Mouse (Mus musculus) midbrain, embryonic 13.5 days (tissue): ENCODE data around the gene Tgfb3. TPM values are rescaled to one million over a fixed set of nuclear protein-coding genes. Genes with fewer than 3 reads are reported as not detected.
A peak's percentile ranks its signal among the peaks of the same experiment; 100 is the strongest.

Experiments
- ATAC-seq: fragments of 200-750 bp; cut with Nextera tagmentation; 2 replicates; pipeline ENCODE4 v1.8.0; 2017; ENCODE audit warnings: mild to moderate bottlenecking, moderate TSS enrichment, moderate library complexity
- H3K27ac ChIP-seq: fragments of 300-500 bp; sonication (generic); 2 replicates; pipeline ENCODE4 v1.5.1; 2015; ENCODE audit warnings: inconsistent platforms, mild to moderate bottlenecking, moderate library complexity
- H3K27me3 ChIP-seq: fragments of 300-500 bp; sonication (generic); 2 replicates; pipeline ENCODE4 v1.6.1; 2015; ENCODE audit warnings: mild to moderate bottlenecking, inconsistent platforms
- H3K36me3 ChIP-seq: fragments of 300-500 bp; sonication (generic); 2 replicates; pipeline ENCODE4 v1.6.1; 2015; ENCODE audit warnings: mild to moderate bottlenecking, inconsistent platforms
- H3K4me1 ChIP-seq: fragments of 300-500 bp; sonication (generic); replicated peaks from 2 replicates; pipeline ENCODE4 v1.6.1; 2015; ENCODE audit warnings: inconsistent platforms
- H3K4me2 ChIP-seq: fragments of 300-500 bp; sonication (generic); replicated peaks from 2 replicates; pipeline ENCODE4 v1.6.1; 2015; ENCODE audit warnings: moderate library complexity, mild to moderate bottlenecking, inconsistent platforms
- H3K4me3 ChIP-seq: fragments of 300-500 bp; sonication (generic); replicated peaks from 2 replicates; pipeline ENCODE4 v1.5.1; 2015; ENCODE audit warnings: mild to moderate bottlenecking, inconsistent platforms
- H3K9ac ChIP-seq: fragments of 300-500 bp; sonication (generic); replicated peaks from 2 replicates; pipeline ENCODE4 v1.6.1; 2015; ENCODE audit warnings: mild to moderate bottlenecking, inconsistent platforms
- H3K9me3 ChIP-seq: fragments of 300-500 bp; sonication (generic); 2 replicates; pipeline ENCODE4 v1.6.1; 2016; ENCODE audit warnings: mild to moderate bottlenecking, inconsistent platforms
- WGBS: fragments of 180-500 bp; shearing (Covaris S2); methylation state at CpG from one replicate; pipeline ENCODE4 v1.1.7; 2015; 5-methylcytosine and 5-hydroxymethylcytosine counted together
- polyA plus RNA-seq: library from polyadenylated mRNA; unstranded; fragments of >200 nt; fragmentation: Nextera tagmentation; extraction: Ambion mirVana; gene quantifications from 2 replicates; pipeline ENCODE4 v1.2.1, GENCODE M21; 2015

Tgfb3 gene
- polyA plus RNA-seq, 1 experiment from 2014 or later: 3.4 TPM

DNA sequence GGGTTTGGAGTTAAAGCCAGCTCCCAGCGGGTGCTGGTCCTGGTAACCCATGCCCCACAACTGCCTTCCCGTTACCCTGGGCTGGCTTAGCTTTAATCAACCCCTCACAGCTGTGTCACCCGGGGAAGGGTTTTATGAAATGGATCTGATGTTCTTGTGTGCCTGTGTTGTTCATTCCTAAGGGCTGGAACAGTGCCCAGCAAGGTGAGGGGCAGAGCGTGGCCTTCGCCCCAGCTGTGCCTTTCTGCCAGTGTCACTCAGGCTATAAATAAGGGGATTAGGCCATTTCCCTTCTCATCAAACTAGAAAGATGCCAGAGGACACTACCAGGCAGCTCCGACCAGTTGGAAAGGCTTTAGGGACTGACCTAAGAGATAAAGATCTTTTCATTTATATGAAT, 29.0 kb downstream of the Tgfb3 start:
- Histone ChIP-seq H3K27me3 (no peaks in the 10 kb centered on the region), H3K9me3 (no peaks in the 10 kb centered on the region), H3K9ac (no peak overlapping the region), H3K27ac (no peak overlapping the region), H3K4me3 (no peak overlapping the region), H3K36me3 (no peaks in the 10 kb centered on the region), H3K4me1 (no peaks in the 10 kb centered on the region), H3K4me2 (no peak overlapping the region)
- 57% methylated on average over 6 of the region's 6 CpGs for WGBS
- no peak for ATAC-seq

- H3K36me3 ChIP-seq: peaks cover 11% of the 10 kb centered on the region
- no peak overlapping the region for H3K4me2 ChIP-seq
- H3K9me3 ChIP-seq: peaks cover 6% of the 10 kb centered on the region; the same call in 1 of the 2 replicates
- no peak for ATAC-seq
- WGBS: 88% methylated on average over 8 of the region's 8 CpGs
- no peaks in the 10 kb centered on the region for H3K27me3 ChIP-seq
- no peak overlapping the region for H3K9ac ChIP-seq
- no peak overlapping the region for H3K27ac ChIP-seq
- no peaks in the 10 kb centered on the region for H3K4me1 ChIP-seq
- H3K4me3 ChIP-seq: no peak overlapping the region
These were observed 31.5 kb downstream of the Tgfb3 start for GRCm38 (mm10) chr12:86047376-86047775.

- ATAC-seq: no peak
- Histone ChIP-seq H3K4me1 (no peaks in the 10 kb centered on the region), H3K9me3 (peaks cover 6% of the 10 kb centered on the region; the same call in 1 of the 2 replicates), H3K27me3 (no peaks in the 10 kb centered on the region), H3K4me3 (no peak overlapping the region), H3K9ac (no peak overlapping the region), H3K4me2 (no peak overlapping the region), H3K27ac (no peak overlapping the region), H3K36me3 (peaks cover 11% of the 10 kb centered on the region)
- whole genome bisulfite sequencing: 96% methylated on average over 2 of the region's 2 CpGs
These were observed 32.1 kb downstream of the Tgfb3 start for GRCm38 (mm10) chr12:86046776-86047175.

DNA sequence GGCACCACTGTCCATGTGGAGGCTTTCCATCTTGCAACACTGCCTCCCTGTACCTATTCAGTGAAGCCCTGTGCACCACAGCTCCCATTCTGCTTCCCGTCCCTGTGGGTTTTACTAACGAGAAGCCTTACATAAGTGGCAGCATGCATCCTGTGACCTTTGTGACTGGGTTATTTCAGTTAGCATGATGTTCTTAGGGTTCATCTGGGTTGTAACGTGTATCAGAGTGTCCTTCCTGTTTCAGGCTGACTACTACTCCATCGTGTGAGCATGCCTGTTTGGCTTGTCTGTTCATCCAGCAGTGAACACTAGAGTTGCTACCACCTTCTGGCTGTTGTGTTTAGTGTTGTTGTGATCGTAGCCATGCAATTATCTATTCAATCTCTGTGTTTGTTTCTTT, 32.7 kb downstream of the Tgfb3 start:
- 84% methylated on average over 5 of the region's 5 CpGs for WGBS
- no peak overlapping the region for H3K27ac ChIP-seq
- H3K9me3 ChIP-seq: peaks cover 6% of the 10 kb centered on the region; the same call in 1 of the 2 replicates
- H3K36me3 ChIP-seq: peaks cover 11% of the 10 kb centered on the region
- H3K4me3 ChIP-seq: no peak overlapping the region
- H3K4me1 ChIP-seq: no peaks in the 10 kb centered on the region
- no peak overlapping the region for H3K9ac ChIP-seq
- H3K27me3 ChIP-seq: no peaks in the 10 kb centered on the region
- H3K4me2 ChIP-seq: no peak overlapping the region
- no peak for ATAC-seq

DNA sequence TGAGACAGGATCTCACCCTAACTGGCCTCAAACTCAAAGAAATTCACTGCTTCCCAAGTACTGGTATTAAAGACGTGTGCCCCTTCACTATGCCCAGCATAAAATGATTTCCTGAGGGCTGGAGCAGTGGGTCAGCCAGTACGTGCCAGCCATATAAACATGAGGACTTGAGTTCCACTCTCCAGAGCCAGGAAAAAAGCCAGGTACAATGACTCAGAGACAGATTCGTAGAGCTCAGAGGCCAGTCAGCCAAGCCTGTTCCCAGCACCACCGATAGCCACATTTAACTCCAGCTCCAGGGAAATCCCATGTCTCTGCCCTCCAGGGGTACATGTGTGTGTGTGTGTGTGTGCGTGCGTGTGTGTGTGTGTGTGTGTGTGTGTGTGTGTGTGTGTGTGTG, 39.1 kb downstream of the Tgfb3 start:
- Histone ChIP-seq H3K36me3 (peaks cover 11% of the 10 kb centered on the region), H3K4me3 (no peak overlapping the region), H3K4me1 (peaks cover 18% of the 10 kb centered on the region), H3K27ac (no peak overlapping the region), H3K27me3 (no peaks in the 10 kb centered on the region), H3K9ac (no peak overlapping the region), H3K4me2 (no peak overlapping the region), H3K9me3 (peaks cover 6% of the 10 kb centered on the region; the same call in 1 of the 2 replicates)
- WGBS: 84% methylated on average over 6 of the region's 6 CpGs
- ATAC-seq: no peak

DNA sequence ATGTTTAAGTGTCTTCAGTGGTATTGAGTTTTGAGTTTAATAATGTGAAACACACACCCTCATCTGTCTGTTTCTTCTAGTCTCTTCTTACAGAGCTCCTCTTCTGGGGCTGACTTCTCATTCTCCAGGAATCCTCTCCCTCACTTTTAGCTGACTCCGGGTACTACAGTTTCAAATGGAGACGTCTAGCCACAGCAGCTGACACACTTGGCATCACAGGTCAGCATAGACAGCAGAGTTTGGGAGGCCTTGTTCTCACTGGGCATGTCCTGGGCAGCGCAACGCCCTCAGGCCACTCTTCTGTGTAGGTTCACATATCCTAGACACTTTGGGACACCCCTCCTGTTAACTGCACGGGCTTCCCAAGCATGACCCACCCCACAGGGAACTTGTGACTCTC, 39.8 kb downstream of the Tgfb3 start:
- H3K4me2 ChIP-seq: no peak overlapping the region
- peaks cover 11% of the 10 kb centered on the region for H3K36me3 ChIP-seq
- 80% methylated on average over 5 of the region's 5 CpGs for WGBS
- peaks cover 18% of the 10 kb centered on the region for H3K4me1 ChIP-seq
- peaks cover 6% of the 10 kb centered on the region; the same call in 1 of the 2 replicates for H3K9me3 ChIP-seq
- H3K27ac ChIP-seq: no peak overlapping the region
- no peak overlapping the region for H3K4me3 ChIP-seq
- no peak overlapping the region for H3K9ac ChIP-seq
- H3K27me3 ChIP-seq: no peaks in the 10 kb centered on the region
- ATAC-seq: no peak

- H3K27me3 ChIP-seq: no peaks in the 10 kb centered on the region
- peak overlapping the region; percentile 53; the same call in 1 of the 2 replicates for H3K27ac ChIP-seq
- no peak overlapping the region for H3K4me2 ChIP-seq
- H3K4me3 ChIP-seq: no peak overlapping the region
- ATAC-seq: 0 out of 2 replicates have a peak, but pooled peaks have one; percentile 58
- WGBS: 30% methylated on average over 12 of the region's 12 CpGs
- H3K9ac ChIP-seq: no peak overlapping the region
- H3K4me1 ChIP-seq: peaks cover 18% of the 10 kb centered on the region
- H3K36me3 ChIP-seq: no peaks in the 10 kb centered on the region
- no peaks in the 10 kb centered on the region for H3K9me3 ChIP-seq
These were observed 41.5 kb downstream of the Tgfb3 start for GRCm38 (mm10) chr12:86037235-86037921.

DNA sequence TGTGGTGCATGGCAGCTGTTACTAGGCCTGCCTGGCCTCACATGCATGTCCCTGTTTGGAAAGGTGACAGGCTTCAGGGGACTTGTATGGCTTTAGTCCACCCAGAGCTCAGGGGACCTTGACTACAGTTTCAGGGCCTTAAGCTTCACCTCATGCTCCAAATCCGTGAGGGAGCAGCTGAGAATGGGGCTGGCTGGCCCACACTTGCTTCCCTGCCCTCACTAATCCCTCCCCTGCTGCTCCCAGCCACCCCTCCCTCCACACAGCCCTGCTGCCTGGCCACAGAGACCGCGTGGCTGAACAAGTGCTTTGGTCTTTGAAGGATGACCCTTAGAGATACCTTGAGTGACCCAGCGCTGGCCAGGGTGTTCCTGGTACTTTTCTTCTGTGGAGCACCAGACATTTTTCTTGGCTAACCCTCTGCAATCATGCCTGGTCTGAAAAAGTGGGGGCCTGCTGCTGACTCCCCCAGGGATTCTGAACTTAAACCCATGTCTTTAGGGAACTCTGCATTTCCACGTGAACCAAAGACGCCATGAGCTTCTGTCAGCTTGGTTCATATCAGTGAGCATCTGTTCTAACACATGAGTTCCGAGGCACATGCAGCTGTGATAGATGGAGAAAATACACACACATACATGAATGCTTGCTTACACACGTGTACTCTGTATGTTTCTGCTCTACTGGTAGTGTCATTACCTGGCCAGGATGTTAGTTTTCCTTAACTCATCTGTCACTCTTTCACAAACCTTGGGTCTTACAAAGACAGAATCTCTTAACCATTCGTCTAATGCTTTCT, 42.3 kb downstream of the Tgfb3 start:
- H3K4me2 ChIP-seq: no peak overlapping the region
- H3K27me3 ChIP-seq: no peaks in the 10 kb centered on the region
- peak overlapping the region; percentile 53; the same call in 1 of the 2 replicates for H3K27ac ChIP-seq
- peaks cover 18% of the 10 kb centered on the region for H3K4me1 ChIP-seq
- no peaks in the 10 kb centered on the region for H3K9me3 ChIP-seq
- no peaks in the 10 kb centered on the region for H3K36me3 ChIP-seq
- 0 out of 2 replicates have a peak, but pooled peaks have one; percentile 11 for ATAC-seq
- no peak overlapping the region for H3K9ac ChIP-seq
- H3K4me3 ChIP-seq: no peak overlapping the region
- 29% methylated on average over 9 of the region's 9 CpGs for WGBS

DNA sequence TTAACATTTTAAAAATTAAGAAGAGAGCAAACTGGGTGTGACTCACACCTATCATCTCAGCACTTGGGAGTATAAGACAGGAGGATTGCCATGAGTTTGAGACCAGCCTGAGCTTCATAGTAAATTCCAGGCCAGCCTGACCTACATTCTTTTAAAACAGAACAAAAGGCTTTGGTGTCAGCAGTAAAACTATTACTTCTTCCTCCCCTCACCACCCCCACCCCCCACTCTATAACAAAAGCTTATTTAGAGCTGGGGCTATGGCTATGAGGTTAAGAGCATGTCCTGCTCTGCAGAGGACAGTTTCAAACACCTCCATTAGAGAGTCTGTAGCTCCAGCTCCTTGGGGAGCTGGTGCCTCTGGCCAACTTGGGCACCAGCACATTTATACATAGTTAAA, 43.3 kb downstream of the Tgfb3 start:
- Histone ChIP-seq H3K27me3 (no peaks in the 10 kb centered on the region), H3K4me1 (peaks cover 18% of the 10 kb centered on the region), H3K36me3 (no peaks in the 10 kb centered on the region), H3K4me2 (no peak overlapping the region), H3K9me3 (no peaks in the 10 kb centered on the region), H3K27ac (no peak overlapping the region), H3K4me3 (no peak overlapping the region), H3K9ac (no peak overlapping the region)
- ATAC-seq: no peak

DNA sequence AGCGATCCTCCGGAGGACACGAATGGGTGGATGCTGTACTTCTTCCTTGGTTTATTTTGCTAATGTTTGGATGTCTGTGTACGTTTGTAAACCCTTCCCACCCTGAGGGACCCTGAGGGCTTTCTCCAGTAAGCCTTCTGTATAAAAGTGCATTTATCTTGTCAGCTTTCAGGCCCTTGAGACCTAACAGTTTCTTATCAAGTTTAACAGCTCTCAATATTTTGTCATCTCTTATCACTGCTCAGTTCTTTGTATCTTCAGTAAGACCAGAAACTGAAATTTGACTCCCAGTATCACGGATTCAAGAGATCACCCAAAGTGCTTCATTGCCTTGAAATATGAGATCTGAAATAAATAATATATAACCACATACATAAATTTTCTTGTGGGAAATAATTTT, 47.9 kb downstream of the Tgfb3 start:
- H3K27me3 ChIP-seq: no peaks in the 10 kb centered on the region
- no peak for ATAC-seq
- no peak overlapping the region for H3K4me3 ChIP-seq
- 87% methylated on average over 5 of the region's 5 CpGs for WGBS
- no peak overlapping the region for H3K9ac ChIP-seq
- H3K4me1 ChIP-seq: no peaks in the 10 kb centered on the region
- H3K9me3 ChIP-seq: no peaks in the 10 kb centered on the region
- H3K27ac ChIP-seq: no peak overlapping the region; the same call in 1 of the 2 replicates
- H3K36me3 ChIP-seq: 0 out of 2 replicates have a peak, but pooled peaks cover 2% of the 10 kb centered on the region
- H3K4me2 ChIP-seq: no peak overlapping the region

DNA sequence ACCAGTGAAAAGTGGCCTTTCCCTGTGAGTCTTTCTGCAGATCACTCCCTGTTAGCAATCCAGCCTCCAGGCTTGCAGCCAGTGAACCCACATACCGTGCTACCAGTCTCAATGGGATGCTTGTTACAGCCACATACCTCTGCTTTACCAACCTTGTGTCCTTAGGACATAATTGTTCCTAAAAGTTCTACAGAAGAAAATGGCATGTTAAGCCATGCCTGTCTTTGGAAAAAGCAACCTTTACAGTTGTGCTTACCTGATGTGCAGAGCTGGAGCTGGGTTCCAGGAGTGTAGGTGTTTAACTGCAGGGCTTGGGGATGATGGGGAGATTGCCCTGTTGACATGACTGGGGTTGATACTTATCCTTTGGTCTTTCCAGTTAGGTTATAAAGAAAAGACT, 51.1 kb downstream of the Tgfb3 start:
- WGBS: 94% methylated on average over 1 of the region's 1 CpGs
- no peak overlapping the region for H3K4me3 ChIP-seq
- H3K4me2 ChIP-seq: no peak overlapping the region
- no peaks in the 10 kb centered on the region for H3K27me3 ChIP-seq
- H3K9ac ChIP-seq: no peak overlapping the region
- no peak overlapping the region for H3K27ac ChIP-seq
- 0 out of 2 replicates have a peak, but pooled peaks cover 4% of the 10 kb centered on the region for H3K36me3 ChIP-seq
- no peaks in the 10 kb centered on the region for H3K9me3 ChIP-seq
- peaks cover 6% of the 10 kb centered on the region; the same call in 1 of the 2 replicates for H3K4me1 ChIP-seq
- no peak for ATAC-seq

DNA sequence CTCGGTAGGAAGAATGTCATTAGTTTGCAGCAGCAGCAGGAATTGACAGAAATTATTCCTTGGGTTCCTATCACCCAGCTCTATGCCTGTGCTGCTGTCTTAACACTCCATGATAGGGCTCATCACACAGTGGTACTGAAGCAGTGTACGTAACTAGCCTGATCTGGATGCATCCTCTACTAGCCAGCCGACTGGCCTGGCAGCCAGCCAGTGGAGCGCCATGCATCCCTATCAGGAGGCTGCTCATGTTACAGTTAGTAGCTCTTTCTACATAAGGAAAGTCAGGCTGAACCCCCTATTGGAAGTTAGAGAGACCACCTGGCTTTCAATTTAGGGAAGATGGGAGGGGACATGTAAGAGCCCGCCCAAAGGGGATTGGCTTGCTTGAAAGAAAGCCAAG, 51.8 kb downstream of the Tgfb3 start:
- H3K36me3 ChIP-seq: 0 out of 2 replicates have a peak, but pooled peaks cover 4% of the 10 kb centered on the region
- WGBS: 84% methylated on average over 5 of the region's 5 CpGs
- H3K4me3 ChIP-seq: no peak overlapping the region
- ATAC-seq: 0 out of 2 replicates have a peak, but pooled peaks have one; percentile 56
- no peaks in the 10 kb centered on the region for H3K27me3 ChIP-seq
- no peak overlapping the region for H3K27ac ChIP-seq
- H3K9me3 ChIP-seq: no peaks in the 10 kb centered on the region
- H3K9ac ChIP-seq: no peak overlapping the region
- H3K4me2 ChIP-seq: no peak overlapping the region
- peaks cover 6% of the 10 kb centered on the region; the same call in 1 of the 2 replicates for H3K4me1 ChIP-seq
